Mouse (Mus musculus) kidney, adult 8-10 months (tissue): ENCODE measurements around the gene Tpgs1.

Experiments
- DNase-seq, 2 experiments: peaks; one replicate each; pipeline ENCODE4 v3.0.0; 2022

Gene Tpgs1

DNA sequence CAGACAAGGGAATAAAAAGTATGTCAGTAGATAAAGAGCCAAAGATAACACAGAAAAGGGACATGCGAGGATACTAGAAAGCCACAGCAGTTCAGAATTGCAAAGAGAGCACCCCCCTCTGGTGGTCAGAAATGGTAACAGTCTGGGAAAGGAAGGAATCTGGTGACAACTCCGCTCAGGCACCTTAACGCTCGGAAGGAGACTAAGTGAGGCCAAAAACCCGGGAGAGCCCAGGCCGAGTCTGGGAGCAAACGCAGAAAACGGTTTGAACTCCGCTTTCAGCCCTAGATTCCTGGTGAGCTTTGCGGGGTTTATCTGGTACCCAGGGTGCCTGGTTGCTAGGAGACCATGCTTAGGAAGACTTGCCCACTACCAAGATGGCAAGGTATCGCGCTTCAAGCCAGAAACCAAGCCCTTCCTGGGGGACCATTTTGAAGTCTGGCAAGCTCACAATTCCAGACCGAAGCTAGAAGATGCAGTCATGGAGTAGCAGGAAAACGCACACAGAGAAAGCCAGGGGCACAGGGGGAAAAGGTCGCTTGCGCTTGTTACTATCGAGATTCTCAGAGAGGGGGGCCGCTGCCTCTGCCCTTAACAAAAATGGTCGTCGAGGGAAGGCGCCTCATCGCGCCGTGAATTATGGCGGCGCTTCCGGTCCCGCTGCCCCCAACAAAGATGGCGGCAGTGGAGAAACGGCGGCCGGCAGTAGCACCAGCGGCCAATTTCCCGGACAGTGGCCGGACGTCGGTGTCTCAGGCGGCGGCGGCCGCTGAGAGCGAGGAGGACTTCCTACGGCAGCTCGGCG is at the start of gene Tpgs1:
Gene Tpgs1 (plus strand): TSS at position 599 of the 805 bp plus-strand sequence.
- peak; percentile 90 for DNase-seq

GRCm38 (mm10) chr10:79623950-79624349 is 45.2 kb upstream of the Tpgs1 start:
- no peak for DNase-seq

GRCm38 (mm10) chr10:79625398-79625797 is 43.8 kb upstream of the Tpgs1 start:
- DNase-seq = no peak

- no peak for DNase-seq
These were observed 43.0 kb upstream of the Tpgs1 start for GRCm38 (mm10) chr10:79626156-79626555.

- no peak for DNase-seq
These were observed 40.8 kb upstream of the Tpgs1 start for GRCm38 (mm10) chr10:79628377-79628776.

- no peak for DNase-seq
These were observed 37.7 kb upstream of the Tpgs1 start for GRCm38 (mm10) chr10:79631432-79631831.

GRCm38 (mm10) chr10:79633006-79633777 is 36.0 kb upstream of the Tpgs1 start:
- DNase-seq = no peak

- no peak for DNase-seq
These were observed 32.9 kb upstream of the Tpgs1 start for GRCm38 (mm10) chr10:79636287-79636686.

- no peak for DNase-seq
These were observed 31.8 kb upstream of the Tpgs1 start, which contains the start of gene Shc2 for GRCm38 (mm10) chr10:79637128-79638110. TSS of gene Shc2 (minus strand) at chr10:79637918.

DNA sequence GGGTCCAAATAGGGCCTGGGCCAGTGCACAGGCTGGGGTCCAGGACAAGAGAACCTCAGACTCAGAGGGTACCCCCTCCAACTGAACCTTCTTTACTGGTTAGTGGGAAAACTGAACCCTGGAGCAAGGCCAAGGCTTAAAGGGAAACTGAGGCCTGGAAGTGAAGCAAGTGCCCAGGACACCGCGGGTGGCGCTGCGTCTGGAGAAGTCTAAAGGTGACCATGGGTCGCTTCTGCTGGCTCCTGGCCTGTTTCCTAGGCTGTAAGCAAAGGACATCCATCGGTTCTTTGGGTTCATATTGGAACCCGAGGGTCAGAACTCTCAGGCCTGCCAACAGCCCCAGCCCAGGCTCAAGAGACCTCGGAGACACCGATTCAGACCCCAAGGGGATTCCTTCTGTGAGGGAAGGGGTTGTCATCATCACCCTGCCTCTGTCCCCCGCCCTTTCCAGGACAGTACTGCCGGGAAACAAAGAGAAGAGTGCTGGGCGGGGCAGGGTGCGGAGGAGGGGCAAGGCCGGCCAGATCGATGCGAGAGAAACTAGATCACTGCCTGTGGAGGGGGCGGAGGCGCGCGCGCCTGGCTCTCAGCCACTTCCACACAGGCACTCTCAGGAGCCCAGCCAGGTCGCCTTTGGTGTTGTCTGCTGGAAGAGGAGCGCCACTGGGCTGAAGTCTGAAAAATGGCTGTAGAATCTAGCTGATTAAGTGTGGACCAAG is 30.5 kb upstream of the Tpgs1 start:
- no peak for DNase-seq

GRCm38 (mm10) chr10:79645711-79646110 is 23.5 kb upstream of the Tpgs1 start, which contains the start of gene Odf3l2:
TSS of gene Odf3l2 (minus strand) at chr10:79645738.
- no peak for DNase-seq

- DNase-seq = peak; percentile 40 to 71
These were observed 20.0 kb upstream of the Tpgs1 start for GRCm38 (mm10) chr10:79649070-79649751.

- no peak for DNase-seq
These were observed 16.4 kb upstream of the Tpgs1 start for GRCm38 (mm10) chr10:79652789-79653188.

GRCm38 (mm10) chr10:79654946-79655395 is 14.2 kb upstream of the Tpgs1 start:
- DNase-seq = no peak

DNA sequence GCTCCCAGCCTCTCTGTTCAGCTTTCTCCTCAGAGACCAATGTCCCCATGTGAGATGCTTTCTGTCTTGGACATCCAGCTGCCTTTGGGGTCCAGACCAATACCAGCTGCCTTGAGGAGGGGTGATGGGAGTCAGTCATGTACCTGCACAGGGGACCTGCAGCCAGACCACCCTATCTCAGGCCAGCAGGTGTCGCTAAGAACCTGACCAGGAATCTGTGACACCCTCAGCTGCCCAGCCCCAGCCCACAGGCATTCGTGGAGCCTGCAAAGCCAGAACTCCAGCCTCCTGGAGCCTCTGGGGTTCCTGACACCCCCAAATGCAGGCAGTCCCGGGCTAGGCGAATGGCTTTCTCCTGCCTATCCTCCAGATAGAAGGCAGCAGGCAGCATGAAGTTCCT is 10.3 kb upstream of the Tpgs1 start:
- DNase-seq = no peak

GRCm38 (mm10) chr10:79660298-79660697 is 8.9 kb upstream of the Tpgs1 start:
- no peak for DNase-seq

- DNase-seq = no peak
These were observed 7.3 kb upstream of the Tpgs1 start for GRCm38 (mm10) chr10:79661861-79662260.

- DNase-seq = peak in 1 of 2 experiments; percentile 75
These were observed 5.0 kb upstream of the Tpgs1 start, which contains the start of gene Madcam1 for GRCm38 (mm10) chr10:79664131-79664665. TSS of gene Madcam1 (plus strand) at chr10:79664559.

DNA sequence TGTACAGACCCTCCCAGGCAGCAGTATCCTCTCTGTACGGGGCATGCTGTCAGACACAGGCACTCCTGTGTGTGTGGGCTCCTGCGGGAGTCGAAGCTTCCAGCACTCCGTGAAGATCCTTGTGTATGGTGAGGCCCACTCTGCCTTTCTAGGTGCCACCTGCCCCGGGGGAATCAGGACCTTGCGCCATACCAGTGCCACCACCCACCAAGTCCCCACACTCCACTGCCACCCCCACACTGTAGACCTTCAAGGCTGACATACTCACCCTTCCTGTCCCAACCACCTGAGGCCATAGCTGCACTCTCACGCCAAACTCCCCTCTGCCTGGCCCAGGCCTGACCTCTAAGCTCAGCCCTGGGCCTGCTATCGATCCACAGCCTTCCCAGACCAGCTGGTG is 4.1 kb upstream of the Tpgs1 start:
- no peak for DNase-seq

DNA sequence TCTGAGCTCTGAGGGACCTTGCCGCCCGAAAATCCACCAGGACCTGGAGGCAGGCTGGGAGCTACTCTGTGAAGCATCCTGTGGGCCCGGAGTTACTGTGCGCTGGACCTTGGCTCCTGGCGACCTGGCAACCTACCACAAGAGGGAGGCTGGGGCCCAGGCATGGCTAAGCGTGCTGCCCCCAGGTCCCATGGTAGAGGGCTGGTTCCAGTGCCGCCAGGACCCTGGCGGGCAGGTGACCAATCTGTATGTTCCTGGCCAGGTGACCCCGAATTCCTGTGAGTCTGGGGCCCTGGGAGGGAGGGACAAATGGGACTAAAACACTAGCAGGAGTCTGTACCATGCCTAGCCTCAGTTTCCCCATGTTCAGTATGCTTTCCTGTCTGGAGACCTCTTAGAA is 2.7 kb upstream of the Tpgs1 start:
- no peak for DNase-seq

- no peak for DNase-seq
These were observed 1.1 kb upstream of the Tpgs1 start for GRCm38 (mm10) chr10:79668076-79668475.
